Mouse (Mus musculus) limb, embryonic 13.5 days (tissue): ENCODE measurements at regions not wholly inside any gene's neighbourhood (a gene's known extent, or its start where the extent isn't known, plus 50 kb on each side); places are given as distances from the start of the nearest gene placed in this dataset.
A peak's percentile ranks its signal among the peaks of the same experiment; 100 is the strongest.

Source experiments
- ATAC-seq: fragments of 200-750 bp; cut with Nextera tagmentation; 2 replicates; pipeline ENCODE4 v1.8.0; 2017; ENCODE audit warnings: low read depth, moderate number of reproducible peaks, moderate TSS enrichment; ENCODE audit not compliant: low FRiP score
- H3K27ac ChIP-seq: fragments of 300-500 bp; sonication (generic); 2 replicates; pipeline ENCODE4 v1.5.1; 2015; ENCODE audit warnings: inconsistent platforms, mild to moderate bottlenecking, moderate library complexity
- H3K27me3 ChIP-seq: fragments of 300-500 bp; sonication (generic); 2 replicates; pipeline ENCODE4 v1.6.1; 2015; ENCODE audit warnings: mild to moderate bottlenecking, inconsistent platforms
- H3K36me3 ChIP-seq: fragments of 300-500 bp; sonication (generic); 2 replicates; pipeline ENCODE4 v1.6.1; 2015; ENCODE audit warnings: inconsistent platforms, mild to moderate bottlenecking, moderate library complexity
- H3K4me1 ChIP-seq: fragments of 300-500 bp; sonication (generic); 2 replicates; pipeline ENCODE4 v1.6.1; 2015; ENCODE audit warnings: inconsistent platforms
- H3K4me2 ChIP-seq: fragments of 300-500 bp; sonication (generic); replicated peaks from 2 replicates; pipeline ENCODE4 v1.6.1; 2015; ENCODE audit warnings: inconsistent platforms, mild to moderate bottlenecking, moderate library complexity
- H3K4me3 ChIP-seq: fragments of 300-500 bp; sonication (generic); 2 replicates; pipeline ENCODE4 v1.5.1; 2015; ENCODE audit warnings: moderate library complexity, mild to moderate bottlenecking, inconsistent platforms
- H3K9ac ChIP-seq: fragments of 300-500 bp; sonication (generic); 2 replicates; pipeline ENCODE4 v1.6.1; 2015; ENCODE audit warnings: mild to moderate bottlenecking, inconsistent platforms
- H3K9me3 ChIP-seq: fragments of 300-500 bp; sonication (generic); 2 replicates; pipeline ENCODE4 v1.6.1; 2016; ENCODE audit warnings: inconsistent platforms
- WGBS: fragments of 180-500 bp; shearing (Covaris S2); methylation state at CpG from one replicate; pipeline ENCODE4 v1.1.7; 2015; 5-methylcytosine and 5-hydroxymethylcytosine counted together

DNA sequence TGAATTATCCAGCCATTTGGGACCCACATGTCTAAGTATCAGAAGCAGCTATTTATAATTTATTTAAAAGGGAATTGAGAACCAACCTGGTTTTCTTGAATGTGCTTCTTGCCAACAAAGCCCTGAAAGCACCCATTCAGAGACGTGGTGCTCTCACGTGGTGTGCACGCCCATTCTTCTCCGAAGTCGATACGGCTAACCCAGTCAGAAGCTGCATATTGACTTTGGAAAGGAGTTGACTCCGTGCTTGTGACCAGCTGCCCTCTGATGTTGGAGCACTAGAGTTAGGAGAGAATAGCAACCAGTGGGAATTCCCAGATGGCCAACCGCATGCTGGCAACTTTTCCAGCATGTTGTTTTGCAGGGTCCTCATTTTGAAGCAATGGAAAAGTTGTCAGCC is 240.2 kb upstream of the Lrtm1 start:
- no peaks in the 10 kb centered on the region for H3K27me3 ChIP-seq
- no peak overlapping the region for H3K4me2 ChIP-seq
- peaks cover 50% of the 10 kb centered on the region for H3K4me1 ChIP-seq
- H3K4me3 ChIP-seq, result no peak overlapping the region
- H3K9ac ChIP-seq, result no peak overlapping the region
- no peak for ATAC-seq
- WGBS, result 80% methylated on average over 8 of the region's 8 CpGs
- no peaks in the 10 kb centered on the region for H3K36me3 ChIP-seq
- peak overlapping the region; percentile 44; the same call in 1 of the 2 replicates for H3K27ac ChIP-seq
- no peaks in the 10 kb centered on the region for H3K9me3 ChIP-seq

DNA sequence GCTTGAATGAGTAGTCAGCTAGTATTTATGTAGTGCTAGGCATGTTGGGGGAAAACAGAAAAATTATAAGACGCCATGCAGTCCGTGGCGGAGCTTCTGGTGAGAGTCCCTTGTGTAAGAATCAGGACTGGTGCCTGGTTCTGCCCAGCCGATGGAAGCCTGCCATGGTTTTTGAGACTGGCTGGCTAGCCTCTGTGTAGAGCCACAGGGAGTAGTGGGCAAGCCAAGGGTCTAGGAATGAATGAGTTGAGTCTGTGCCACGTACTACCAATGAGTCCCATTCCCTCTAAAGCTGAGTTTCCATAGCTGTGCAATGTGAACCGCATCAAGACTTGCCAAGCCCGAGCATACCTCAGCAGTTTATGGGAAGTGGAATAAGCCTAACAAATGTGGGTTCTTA is 236.3 kb upstream of the Lrtm1 start:
- Histone ChIP-seq H3K4me2 (no peak overlapping the region), H3K36me3 (no peaks in the 10 kb centered on the region), H3K4me1 (peaks cover 13% of the 10 kb centered on the region), H3K27ac (no peak overlapping the region), H3K4me3 (no peak overlapping the region), H3K27me3 (no peaks in the 10 kb centered on the region), H3K9me3 (no peaks in the 10 kb centered on the region), H3K9ac (no peak overlapping the region)
- no peak for ATAC-seq
- 90% methylated on average over 7 of the region's 7 CpGs for WGBS

DNA sequence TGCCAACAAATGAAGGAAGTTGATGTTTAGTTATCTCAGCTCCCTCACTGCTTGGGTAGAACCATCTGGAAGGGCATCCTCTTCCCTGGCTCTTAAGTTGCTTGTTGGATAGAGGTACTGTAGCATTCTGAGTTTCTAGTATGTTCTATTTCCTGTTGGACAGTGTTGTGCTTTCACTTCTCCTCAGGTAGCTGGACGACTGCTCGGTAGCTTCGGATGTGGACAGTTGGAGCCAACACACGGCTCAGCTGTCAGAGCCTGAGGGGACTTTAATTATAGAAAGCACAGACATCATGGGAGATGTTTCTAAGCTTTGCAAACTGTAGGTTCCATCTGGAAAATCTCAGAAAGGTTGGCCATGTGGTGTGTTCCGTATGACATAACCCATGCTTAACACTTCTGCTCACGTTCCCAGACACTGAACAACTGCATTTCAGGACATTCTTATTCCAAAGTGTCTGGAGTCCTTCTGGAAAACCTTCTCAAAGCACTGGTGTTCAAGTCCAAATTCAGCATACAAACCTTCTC is 233.8 kb upstream of the Lrtm1 start:
- H3K4me1 ChIP-seq, result no peaks in the 10 kb centered on the region
- ATAC-seq, result no peak
- WGBS, result 73% methylated on average over 6 of the region's 6 CpGs

DNA sequence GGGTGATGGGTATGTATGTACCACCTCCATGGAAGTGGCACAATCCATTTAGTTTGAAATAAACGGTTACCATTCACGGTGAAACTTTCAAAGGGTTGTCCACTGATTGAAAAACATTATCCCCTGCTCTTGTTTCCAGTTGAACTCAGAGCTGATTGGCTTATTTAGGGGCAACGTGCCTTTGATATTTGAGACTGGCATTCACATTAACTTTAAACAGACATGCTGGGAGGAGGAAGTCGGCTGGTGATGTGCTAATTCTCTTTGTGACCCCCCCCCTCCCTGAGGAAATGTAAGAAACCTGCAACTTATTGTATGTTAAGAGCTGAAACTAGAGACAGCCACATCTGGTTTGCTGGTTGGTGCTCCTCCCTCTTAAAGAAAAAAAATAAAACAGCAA is 219.7 kb upstream of the Lrtm1 start:
- no peaks in the 10 kb centered on the region for H3K36me3 ChIP-seq
- no peak overlapping the region for H3K9ac ChIP-seq
- peaks cover 2% of the 10 kb centered on the region; the same call in 1 of the 2 replicates for H3K27me3 ChIP-seq
- 2% methylated on average over 4 of the region's 4 CpGs for WGBS
- H3K4me3 ChIP-seq, result peak overlapping the region; percentile 25
- peak overlapping the region; percentile 56 for H3K4me2 ChIP-seq
- no peaks in the 10 kb centered on the region for H3K9me3 ChIP-seq
- H3K27ac ChIP-seq, result no peak overlapping the region
- H3K4me1 ChIP-seq, result peaks cover 29% of the 10 kb centered on the region
- ATAC-seq, result peak; percentile 32; the same call in 1 of the 2 replicates

More for the DNA sequence above, 233.8 kb upstream of the Lrtm1 start:
- H3K9ac ChIP-seq, result no peak overlapping the region
- no peak overlapping the region for H3K4me2 ChIP-seq
- no peaks in the 10 kb centered on the region for H3K27me3 ChIP-seq
- H3K36me3 ChIP-seq, result no peaks in the 10 kb centered on the region
- no peak overlapping the region for H3K4me3 ChIP-seq
- no peaks in the 10 kb centered on the region for H3K9me3 ChIP-seq
- no peak overlapping the region for H3K27ac ChIP-seq

DNA sequence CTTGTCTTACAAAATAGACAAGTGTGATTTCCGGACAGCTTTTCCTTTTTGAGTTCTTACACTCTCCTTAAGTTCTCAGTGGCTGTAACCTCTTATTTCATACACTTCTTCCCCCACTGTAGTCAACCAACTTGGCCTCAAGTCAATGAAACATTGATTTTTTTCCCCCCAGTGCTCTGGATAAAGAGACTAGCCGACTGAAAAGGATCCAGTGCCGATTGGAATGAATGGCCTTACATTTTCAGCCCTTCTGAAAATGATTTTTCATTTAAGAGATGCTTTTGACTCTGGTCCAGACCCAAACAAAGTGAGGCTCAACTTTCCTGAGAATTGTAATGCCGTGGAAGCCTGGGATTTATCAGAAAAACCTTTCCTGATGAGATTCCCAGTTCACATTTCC is 216.3 kb upstream of the Lrtm1 start:
- Histone ChIP-seq H3K9ac (no peak overlapping the region), H3K27me3 (peaks cover 2% of the 10 kb centered on the region; the same call in 1 of the 2 replicates), H3K4me1 (peaks cover 30% of the 10 kb centered on the region), H3K4me3 (no peak overlapping the region), H3K36me3 (no peaks in the 10 kb centered on the region), H3K9me3 (no peaks in the 10 kb centered on the region), H3K4me2 (no peak overlapping the region), H3K27ac (no peak overlapping the region)
- WGBS, result 41% methylated on average over 4 of the region's 4 CpGs
- no peak for ATAC-seq

DNA sequence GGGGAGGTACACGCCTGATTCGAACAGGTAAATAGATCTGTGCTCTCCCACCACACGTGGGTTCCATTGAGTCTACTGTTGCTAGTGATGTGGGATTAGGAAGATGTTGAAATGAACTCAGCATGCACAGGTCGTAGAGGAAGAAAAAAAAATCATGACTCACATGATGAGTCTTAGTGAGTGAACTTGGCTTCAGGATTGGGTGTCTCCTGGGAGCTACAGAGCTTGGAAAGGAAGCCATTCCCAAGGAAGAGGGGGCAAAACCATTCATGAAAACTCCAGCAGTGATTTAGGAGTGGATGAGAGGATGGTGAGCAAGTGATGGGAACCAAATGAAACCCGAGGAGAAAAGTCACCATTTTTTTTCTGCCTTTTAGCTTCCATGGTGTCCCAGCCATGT is 215.9 kb upstream of the Lrtm1 start:
- H3K9ac ChIP-seq, result no peak overlapping the region
- peaks cover 30% of the 10 kb centered on the region for H3K4me1 ChIP-seq
- H3K4me2 ChIP-seq, result no peak overlapping the region
- no peaks in the 10 kb centered on the region for H3K9me3 ChIP-seq
- 54% methylated on average over 5 of the region's 5 CpGs for WGBS
- H3K27ac ChIP-seq, result no peak overlapping the region
- H3K4me3 ChIP-seq, result no peak overlapping the region
- peaks cover 2% of the 10 kb centered on the region; the same call in 1 of the 2 replicates for H3K27me3 ChIP-seq
- H3K36me3 ChIP-seq, result no peaks in the 10 kb centered on the region
- no peak; the same call in 1 of the 2 replicates for ATAC-seq

DNA sequence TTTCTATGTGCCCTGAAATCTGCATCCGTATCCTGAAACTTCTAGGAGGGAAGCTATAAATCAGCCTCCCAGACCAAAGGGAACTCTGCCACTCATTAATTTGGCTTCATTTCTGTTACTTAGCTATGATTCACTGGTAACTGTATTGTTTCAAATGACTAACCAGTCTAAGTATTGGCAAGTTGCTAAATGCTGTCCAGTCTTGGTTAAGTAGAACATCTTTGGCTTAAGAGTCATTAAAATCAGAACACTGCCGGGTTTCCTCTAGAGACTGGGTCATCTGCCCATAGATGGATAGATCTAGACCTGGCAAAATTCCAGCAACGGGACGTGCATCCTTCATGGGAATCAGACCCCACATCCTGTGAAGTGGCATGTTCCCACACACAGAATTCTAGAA is 209.9 kb upstream of the Lrtm1 start:
- Histone ChIP-seq H3K4me3 (no peak overlapping the region), H3K9ac (no peak overlapping the region), H3K27ac (no peak overlapping the region), H3K4me2 (no peak overlapping the region), H3K4me1 (peaks cover 6% of the 10 kb centered on the region; the same call in 1 of the 2 replicates), H3K27me3 (no peaks in the 10 kb centered on the region), H3K36me3 (no peaks in the 10 kb centered on the region), H3K9me3 (no peaks in the 10 kb centered on the region)
- WGBS, result 69% methylated on average over 4 of the region's 4 CpGs
- ATAC-seq, result no peak

DNA sequence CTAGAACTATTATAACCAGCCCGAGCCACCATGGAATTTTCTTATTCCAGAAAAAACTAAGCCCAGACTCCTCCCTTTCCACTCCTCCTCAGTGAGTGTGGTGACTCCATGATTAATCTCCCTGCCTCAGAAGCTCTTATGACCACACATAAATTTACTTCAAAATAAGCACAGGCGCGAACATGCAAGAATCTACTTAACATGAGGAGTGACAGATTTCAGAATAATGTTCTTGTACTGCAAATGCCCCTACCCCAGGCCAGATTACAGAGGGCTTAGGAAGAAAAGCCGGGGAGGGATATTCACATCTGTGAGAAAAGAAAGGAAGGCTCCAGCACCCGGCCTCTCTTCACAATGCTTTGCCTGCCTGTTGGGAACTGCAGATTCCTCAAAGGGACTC is 208.7 kb upstream of the Lrtm1 start:
- H3K27ac ChIP-seq, result no peak overlapping the region
- H3K4me3 ChIP-seq, result no peak overlapping the region
- no peak for ATAC-seq
- H3K4me1 ChIP-seq, result peaks cover 5% of the 10 kb centered on the region; the same call in 1 of the 2 replicates
- H3K9ac ChIP-seq, result no peak overlapping the region
- H3K36me3 ChIP-seq, result no peaks in the 10 kb centered on the region
- no peak overlapping the region for H3K4me2 ChIP-seq
- no peaks in the 10 kb centered on the region for H3K27me3 ChIP-seq
- no peaks in the 10 kb centered on the region for H3K9me3 ChIP-seq
- WGBS, result 53% methylated on average over 5 of the region's 5 CpGs

DNA sequence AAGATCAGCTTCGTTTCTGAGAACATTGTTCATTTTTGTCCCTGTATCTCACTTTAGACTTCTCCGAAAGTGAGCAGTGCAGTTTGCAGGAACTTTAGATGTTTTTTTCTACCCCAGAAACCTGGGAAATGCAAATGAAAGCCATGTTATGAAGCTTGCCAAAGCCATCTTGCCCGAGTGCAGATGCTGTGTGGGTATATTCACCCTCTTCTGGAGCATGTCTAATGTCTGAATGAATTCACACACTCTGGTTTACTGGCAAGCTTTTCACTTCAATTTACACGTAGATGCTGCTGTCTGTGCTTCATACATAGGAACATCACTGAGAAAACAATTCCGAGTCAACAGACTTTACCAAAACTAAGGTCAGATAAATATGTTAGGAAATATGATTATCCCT is 197.0 kb upstream of the Lrtm1 start:
- ATAC-seq, result no peak
- Histone ChIP-seq H3K4me1 (peaks cover 15% of the 10 kb centered on the region), H3K9ac (no peak overlapping the region), H3K36me3 (no peaks in the 10 kb centered on the region), H3K4me2 (no peak overlapping the region), H3K4me3 (no peak overlapping the region), H3K27ac (no peak overlapping the region), H3K27me3 (no peaks in the 10 kb centered on the region), H3K9me3 (no peaks in the 10 kb centered on the region)
- WGBS, result 75% methylated on average over 5 of the region's 5 CpGs

DNA sequence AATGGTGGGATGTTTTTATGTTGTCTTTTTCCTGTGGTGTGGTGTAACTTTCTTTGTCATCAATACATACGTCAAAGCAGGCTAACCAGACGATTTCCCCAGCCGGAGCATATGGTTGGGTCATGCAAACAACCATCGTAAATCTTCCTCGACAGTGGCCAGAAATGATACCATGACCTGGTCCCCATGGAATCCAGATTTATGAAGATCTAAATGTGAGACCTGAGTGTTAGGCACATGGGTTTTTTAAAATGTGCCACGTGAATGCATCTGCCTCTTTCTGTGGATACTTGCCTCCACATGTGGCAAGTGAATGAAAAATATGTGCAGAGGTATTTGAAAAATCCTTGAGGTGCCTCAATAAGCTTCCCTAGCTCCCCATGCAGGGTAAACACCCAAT is 190.8 kb upstream of the Lrtm1 start:
- H3K27me3 ChIP-seq, result no peaks in the 10 kb centered on the region
- no peak overlapping the region for H3K4me3 ChIP-seq
- peaks cover 18% of the 10 kb centered on the region for H3K4me1 ChIP-seq
- H3K4me2 ChIP-seq, result no peak overlapping the region
- ATAC-seq, result no peak
- WGBS, result 20% methylated on average over 6 of the region's 6 CpGs
- H3K36me3 ChIP-seq, result no peaks in the 10 kb centered on the region
- H3K9ac ChIP-seq, result no peak overlapping the region
- H3K27ac ChIP-seq, result no peak overlapping the region
- no peaks in the 10 kb centered on the region for H3K9me3 ChIP-seq

DNA sequence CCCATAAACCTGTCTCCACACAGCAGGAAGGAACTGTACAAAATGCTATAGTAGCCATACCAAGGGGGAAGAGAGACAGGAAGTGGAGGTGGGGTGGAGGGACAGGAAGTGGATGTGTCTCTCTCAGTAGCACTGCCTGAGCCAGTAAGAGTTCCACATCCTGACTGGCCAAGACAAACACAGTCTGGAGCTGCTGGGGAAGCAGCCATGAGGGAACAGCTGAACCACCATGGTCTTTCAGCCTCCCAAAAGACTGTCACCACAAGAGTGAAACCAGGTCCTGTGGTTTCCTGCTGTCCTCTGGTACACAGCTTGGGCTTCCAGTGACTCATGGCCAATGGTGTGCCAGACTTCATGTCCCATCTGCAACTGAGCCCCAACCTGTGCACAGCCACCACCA is 180.9 kb upstream of the Lrtm1 start:
- no peak overlapping the region for H3K4me3 ChIP-seq
- no peak overlapping the region for H3K4me2 ChIP-seq
- no peaks in the 10 kb centered on the region for H3K9me3 ChIP-seq
- no peaks in the 10 kb centered on the region for H3K36me3 ChIP-seq
- no peak overlapping the region for H3K9ac ChIP-seq
- H3K27ac ChIP-seq, result no peak overlapping the region
- H3K4me1 ChIP-seq, result peaks cover 8% of the 10 kb centered on the region
- ATAC-seq, result no peak
- H3K27me3 ChIP-seq, result no peaks in the 10 kb centered on the region

DNA sequence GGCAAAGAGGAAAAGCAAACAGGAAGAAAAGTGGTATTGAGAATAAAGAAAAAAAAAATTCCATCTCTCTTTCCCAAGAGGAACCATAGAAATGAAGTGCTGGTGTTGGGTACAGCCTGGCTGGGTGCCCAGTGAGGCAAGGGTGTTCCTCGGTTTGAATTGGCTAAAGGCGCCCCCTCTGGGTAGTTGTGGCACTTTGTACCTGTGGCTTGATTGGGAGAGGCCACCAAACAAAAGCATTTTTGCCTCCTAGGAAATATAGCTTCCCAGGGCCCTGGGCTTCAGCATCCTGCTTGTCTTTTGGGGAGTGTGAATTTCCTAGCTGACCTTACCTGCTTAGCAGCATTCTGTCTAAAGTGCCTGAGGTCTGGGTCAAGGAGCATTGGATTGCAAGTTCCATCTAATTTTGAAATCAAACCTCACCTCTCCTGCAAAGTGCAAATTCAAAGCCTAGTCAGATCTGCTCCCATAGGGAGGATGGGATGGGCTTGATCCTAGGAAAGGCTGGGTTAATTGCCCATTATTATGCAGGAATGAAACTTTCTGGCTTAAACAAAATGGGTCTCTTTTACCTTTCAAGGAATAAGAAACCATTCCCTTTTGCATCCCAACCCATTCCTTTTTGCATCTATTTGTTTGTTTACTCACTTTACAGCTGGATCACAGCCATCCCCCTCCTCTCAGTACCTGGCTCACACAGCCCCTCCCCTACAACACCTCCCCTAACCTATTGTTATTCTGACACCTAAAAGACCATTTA is 169.0 kb upstream of the Lrtm1 start:
- no peaks in the 10 kb centered on the region for H3K9me3 ChIP-seq
- H3K27me3 ChIP-seq, result no peaks in the 10 kb centered on the region; the same call in 1 of the 2 replicates
- no peak overlapping the region for H3K27ac ChIP-seq
- no peaks in the 10 kb centered on the region for H3K36me3 ChIP-seq
- no peak overlapping the region for H3K9ac ChIP-seq
- 10% methylated on average over 2 of the region's 2 CpGs for WGBS
- no peak for ATAC-seq
- no peak overlapping the region for H3K4me3 ChIP-seq
- H3K4me1 ChIP-seq, result 0 out of 2 replicates have a peak, but pooled peaks cover 12% of the 10 kb centered on the region
- no peak overlapping the region for H3K4me2 ChIP-seq
